Mouse (Mus musculus) kidney, adult 2 months (tissue): ENCODE data around the gene Prss56.

ENCODE experiments used
- CTCF ChIP-seq: fragments of 200-500 bp; conservative IDR thresholded peaks from 2 replicates; pipeline ENCODE4 v1.5.1; 2011; ENCODE audit warnings: low read depth, mild to moderate bottlenecking, control low read depth, low read length, moderate library complexity, mixed read lengths; ENCODE audit not compliant: insufficient read depth, insufficient read length
- POLR2A ChIP-seq: fragments of 200-500 bp; IDR thresholded peaks from one replicate; pipeline ENCODE4 v1.6.1; 2011; ENCODE audit warnings: low read depth, low read length, control low read depth

DNA sequence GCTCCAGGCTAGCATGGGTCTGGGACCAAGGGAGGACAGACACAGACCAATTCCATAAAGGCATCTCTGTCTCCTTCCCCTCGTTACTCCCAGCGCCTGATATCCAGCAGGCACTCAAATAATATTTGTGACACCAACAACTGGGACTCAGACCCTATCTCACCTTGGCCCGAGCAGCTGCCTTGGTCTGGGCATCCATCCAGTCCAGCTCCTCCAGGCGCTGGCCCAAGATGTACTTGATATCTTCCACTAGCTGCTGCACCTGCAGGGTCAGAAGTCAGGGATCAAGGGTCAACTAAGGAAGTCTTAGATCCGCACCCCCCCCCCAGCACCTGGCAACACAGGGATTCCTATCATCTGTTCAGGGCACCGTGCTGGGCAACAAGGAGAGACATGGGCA, 31.8 kb upstream of the Prss56 start:
- TF ChIP-seq CTCF (no peak), POLR2A (no peak)
